30 mouse cellular contexts compared by ENCODE assay signal in genomic region chr7:122245976-122246375, GRCm38 (mm10). TPM values are rescaled to one million over a fixed set of nuclear protein-coding genes. Genes with fewer than 3 reads are reported as not detected.
"Had no signal": no experiment of that assay in that cellular context is flagged by ENCODE, and none has a peak within 500 bp of the region (broad histone marks: within the 10 kb centered on the region; RNA-seq: fewer than 3 reads in every experiment).

No protein-coding gene starts in this region.

- H3K4me1 ChIP-seq: heart, embryonic 10.5 days; heart, embryonic 12.5 days; hindbrain, embryonic 15.5 days; kidney, embryonic 15.5 days; limb, embryonic 13.5 days; limb, embryonic 15.5 days; liver, embryonic 12.5 days had no signal

- DNase-seq: gastrocnemius, adult 2 months; gastrocnemius, postnatal 10 days; gastrocnemius, postnatal 25 days; heart, adult 18-20 months; heart, postnatal 10 days; heart, postnatal 36 days; kidney, adult 11 months; kidney, adult 2 months; kidney, adult 9 months; kidney, postnatal 14 days; kidney, postnatal 36 days; layer of hippocampus, adult 9-11 months; layer of hippocampus, postnatal 36 days; left cerebral cortex, postnatal 4 days had no signal

- H3K4me3 ChIP-seq: gastrocnemius, adult 2 months; heart, embryonic 10.5 days; heart, embryonic 12.5 days; hindbrain, embryonic 13.5 days; hindbrain, embryonic 15.5 days; kidney, embryonic 15.5 days; limb, embryonic 13.5 days; limb, embryonic 15.5 days; liver, embryonic 12.5 days had no signal

- H3K9me3 ChIP-seq: heart, embryonic 10.5 days; heart, embryonic 12.5 days; hindbrain, embryonic 13.5 days; hindbrain, embryonic 15.5 days; kidney, embryonic 15.5 days; limb, embryonic 13.5 days; limb, embryonic 15.5 days; liver, embryonic 12.5 days had no signal

- H3K9ac ChIP-seq: heart, embryonic 12.5 days; hindbrain, embryonic 13.5 days; hindbrain, embryonic 15.5 days; kidney, embryonic 15.5 days; limb, embryonic 13.5 days; limb, embryonic 15.5 days; liver, embryonic 12.5 days had no signal

- H3K27me3 ChIP-seq: heart, embryonic 12.5 days; hindbrain, embryonic 13.5 days; hindbrain, embryonic 15.5 days; kidney, embryonic 15.5 days; limb, embryonic 13.5 days; limb, embryonic 15.5 days; liver, embryonic 12.5 days had no signal

- H3K36me3 ChIP-seq: heart, embryonic 10.5 days; heart, embryonic 12.5 days; hindbrain, embryonic 13.5 days; hindbrain, embryonic 15.5 days; kidney, embryonic 15.5 days; limb, embryonic 13.5 days; limb, embryonic 15.5 days; liver, embryonic 12.5 days had no signal

- ATAC-seq: hindbrain, postnatal 0 days; intestine, embryonic 16.5 days; liver, embryonic 12.5 days had no signal

- H3K27ac ChIP-seq: gastrocnemius, adult 2 months; heart, embryonic 10.5 days; hindbrain, embryonic 13.5 days; hindbrain, embryonic 15.5 days; hindbrain, postnatal 0 days; kidney, embryonic 15.5 days; kidney, postnatal 0 days; limb, embryonic 13.5 days; limb, embryonic 15.5 days; liver, embryonic 12.5 days had no signal

- H3K4me2 ChIP-seq: heart, embryonic 12.5 days; hindbrain, embryonic 13.5 days; hindbrain, embryonic 15.5 days; kidney, embryonic 15.5 days; limb, embryonic 13.5 days; limb, embryonic 15.5 days; liver, embryonic 12.5 days had no signal

RNA-seq across cellular contexts. Expression of gene Chp2, which starts 26.7 kb away (rescaled TPM):
- total RNA-seq: hematopoietic stem cell, adult 5-6 weeks had no signal
- polyA plus RNA-seq: limb, embryonic 11.5 days; limb, embryonic 13.5 days had no signal

RNA-seq across cellular contexts. Expression of gene Ern2, which starts 60.0 kb away (rescaled TPM):
- total RNA-seq: gastrocnemius, adult 2 months; gastrocnemius, postnatal 10 days; gastrocnemius, postnatal 25 days; heart, adult 18-20 months; heart, adult 8-10 months; heart, postnatal 10 days; heart, postnatal 36 days; hematopoietic stem cell, adult 5-6 weeks; liver, adult 2 months had no signal
- polyA plus RNA-seq: heart, embryonic 10.5 days; heart, embryonic 12.5 days; heart, embryonic 14.5 days; kidney, embryonic 15.5 days; limb, embryonic 11.5 days; limb, embryonic 15.5 days had no signal
